Mouse (Mus musculus) liver, adult 2 months (tissue): ENCODE data around the gene H2afy. TPM values are rescaled to one million over a fixed set of nuclear protein-coding genes. Genes with fewer than 3 reads are reported as not detected.

ENCODE experiments used
- DNase-seq: peaks from one replicate; pipeline ENCODE4 v3.0.0-alpha.2; 2011; ENCODE audit warnings: low read depth, low spot score; ENCODE audit errors: extremely low read depth
- H3K27ac ChIP-seq: fragments of 200-500 bp; replicated peaks from 2 replicates; pipeline ENCODE4 v1.5.1; 2012; ENCODE audit warnings: low read depth, mild to moderate bottlenecking, control low read depth, inconsistent platforms, low read length; ENCODE audit not compliant: insufficient read depth
- H3K27me3 ChIP-seq: fragments of 200-500 bp; 2 replicates; pipeline ENCODE4 v1.6.1; 2012; ENCODE audit warnings: mild to moderate bottlenecking, moderate library complexity, low read length, inconsistent platforms; ENCODE audit not compliant: control insufficient read depth, insufficient read depth
- H3K36me3 ChIP-seq: fragments of 200-500 bp; 2 replicates; pipeline ENCODE4 v1.6.1; 2012; ENCODE audit warnings: low read length, inconsistent platforms; ENCODE audit not compliant: control insufficient read depth, insufficient read depth
- H3K4me1 ChIP-seq: fragments of 200-500 bp; 2 replicates; pipeline ENCODE4 v1.6.1; 2011; ENCODE audit warnings: low read length; ENCODE audit not compliant: control insufficient read depth, insufficient read depth
- H3K4me3 ChIP-seq: fragments of 200-500 bp; 2 replicates; pipeline ENCODE4 v1.5.1; 2011; ENCODE audit warnings: low read depth, mild to moderate bottlenecking, control low read depth, low read length, moderate library complexity; ENCODE audit not compliant: insufficient read depth
- H3K79me2 ChIP-seq: fragments of 200-500 bp; 2 replicates; pipeline ENCODE4 v1.6.1; 2012; ENCODE audit warnings: inconsistent platforms, mild to moderate bottlenecking, low read length, moderate library complexity; ENCODE audit not compliant: control insufficient read depth, insufficient read depth
- H3K9ac ChIP-seq: fragments of 200-500 bp; 2 replicates; pipeline ENCODE4 v1.6.1; 2012; ENCODE audit warnings: low read depth, mild to moderate bottlenecking, control low read depth, inconsistent platforms, low read length
- CTCF ChIP-seq: fragments of 200-500 bp; IDR thresholded peaks from 2 replicates; pipeline ENCODE4 v1.5.1; 2011; ENCODE audit warnings: low read depth, low read length, control low read depth
- POLR2A ChIP-seq: fragments of 200-500 bp; IDR thresholded peaks from 2 replicates; pipeline ENCODE4 v1.6.1; 2011; ENCODE audit warnings: low read length, control low read depth; ENCODE audit not compliant: insufficient read depth; ENCODE audit errors: extremely low read depth
- WGBS: fragments of 180-500 bp; shearing (Covaris S2); methylation state at CpG from one replicate; pipeline ENCODE4 v1.1.7; 2018; 5-methylcytosine and 5-hydroxymethylcytosine counted together
- polyA plus RNA-seq: library from polyadenylated mRNA; depleted of rRNA; stranded (reverse); fragments of >200 nt; gene quantifications from 2 replicates; pipeline ENCODE4 v1.2.3, GENCODE M21; 2012
- total RNA-seq: library from RNA; depleted of rRNA; stranded (reverse); fragments of >200 nt; gene quantifications from 2 replicates; pipeline ENCODE4 v1.2.3, GENCODE M21; 2014

H2afy gene
- total and polyA plus RNA-seq, 2 experiments: 52.7 to 65.9 TPM

DNA sequence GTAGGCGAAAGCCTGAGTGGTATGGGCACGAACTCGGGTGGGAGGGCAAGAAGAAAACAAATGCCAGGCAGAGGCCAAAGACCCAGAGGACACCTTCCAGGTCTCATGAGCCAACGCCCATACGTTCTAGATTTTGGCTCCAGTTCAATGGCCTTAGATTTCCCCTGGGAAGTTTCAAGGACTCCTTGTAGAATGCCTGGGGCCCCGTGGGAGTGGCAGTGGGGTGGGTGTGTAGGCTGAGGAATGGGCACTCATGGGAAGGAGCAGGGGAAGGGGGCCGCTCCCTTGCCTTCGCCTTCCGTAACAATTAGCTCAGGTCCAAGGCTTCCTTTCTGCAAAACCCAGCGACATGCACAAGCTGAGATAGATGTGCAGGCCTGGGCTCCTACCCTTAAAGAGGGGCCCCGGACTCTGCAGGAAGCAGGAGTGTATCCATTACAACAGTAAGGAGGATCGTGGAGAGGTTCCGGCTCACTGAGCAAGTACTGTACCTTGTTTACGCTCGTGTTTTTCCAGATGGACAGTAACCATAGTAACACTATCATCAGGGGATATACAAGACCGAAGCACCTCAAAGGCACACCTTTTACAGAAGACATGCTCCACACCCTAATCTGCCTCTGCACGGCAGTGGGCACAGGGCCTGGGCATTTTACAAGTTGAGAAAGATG, 27.2 kb downstream of the H2afy start:
- Histone ChIP-seq H3K4me3 (no peak overlapping the region), H3K27ac (no peak overlapping the region), H3K79me2 (peaks cover 17% of the 10 kb centered on the region; the same call in 1 of the 2 replicates), H3K27me3 (no peaks in the 10 kb centered on the region), H3K9ac (no peak overlapping the region), H3K36me3 (no peaks in the 10 kb centered on the region; the same call in 1 of the 2 replicates), H3K4me1 (no peaks in the 10 kb centered on the region; the same call in 1 of the 2 replicates)
- 86% methylated on average over 17 of the region's 17 CpGs for WGBS
- TF ChIP-seq CTCF: no peak
- no peak for TF ChIP-seq POLR2A
- no peak for DNase-seq

DNA sequence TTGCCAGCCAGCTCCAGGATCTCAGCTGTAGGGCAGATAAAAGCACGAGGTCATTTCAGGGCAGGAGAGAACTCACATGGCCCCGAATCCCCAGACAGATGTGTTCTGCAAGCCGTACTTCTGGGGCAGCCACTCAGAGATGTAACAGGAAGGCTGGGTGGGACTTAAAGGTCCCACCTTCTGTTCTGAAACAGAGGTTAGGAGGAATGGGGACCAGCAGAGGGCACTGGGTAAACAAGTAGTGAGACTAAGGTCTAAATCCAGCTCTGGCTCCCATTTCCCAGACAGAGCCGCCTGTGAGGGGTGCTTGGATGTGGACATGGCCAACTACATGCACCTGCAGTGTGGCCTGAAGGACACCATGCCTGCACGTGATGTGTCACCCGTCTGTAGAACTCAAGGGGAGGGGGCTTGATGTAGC, 31.2 kb downstream of the H2afy start:
- TF ChIP-seq POLR2A: no peak
- no peak for TF ChIP-seq CTCF
- Histone ChIP-seq H3K9ac (no peak overlapping the region), H3K36me3 (peaks cover 8% of the 10 kb centered on the region; the same call in 1 of the 2 replicates), H3K27me3 (no peaks in the 10 kb centered on the region), H3K4me3 (no peak overlapping the region), H3K79me2 (no peaks in the 10 kb centered on the region; the same call in 1 of the 2 replicates), H3K4me1 (no peaks in the 10 kb centered on the region; the same call in 1 of the 2 replicates), H3K27ac (no peak overlapping the region)
- WGBS: 79% methylated on average over 6 of the region's 6 CpGs
- DNase-seq: no peak

DNA sequence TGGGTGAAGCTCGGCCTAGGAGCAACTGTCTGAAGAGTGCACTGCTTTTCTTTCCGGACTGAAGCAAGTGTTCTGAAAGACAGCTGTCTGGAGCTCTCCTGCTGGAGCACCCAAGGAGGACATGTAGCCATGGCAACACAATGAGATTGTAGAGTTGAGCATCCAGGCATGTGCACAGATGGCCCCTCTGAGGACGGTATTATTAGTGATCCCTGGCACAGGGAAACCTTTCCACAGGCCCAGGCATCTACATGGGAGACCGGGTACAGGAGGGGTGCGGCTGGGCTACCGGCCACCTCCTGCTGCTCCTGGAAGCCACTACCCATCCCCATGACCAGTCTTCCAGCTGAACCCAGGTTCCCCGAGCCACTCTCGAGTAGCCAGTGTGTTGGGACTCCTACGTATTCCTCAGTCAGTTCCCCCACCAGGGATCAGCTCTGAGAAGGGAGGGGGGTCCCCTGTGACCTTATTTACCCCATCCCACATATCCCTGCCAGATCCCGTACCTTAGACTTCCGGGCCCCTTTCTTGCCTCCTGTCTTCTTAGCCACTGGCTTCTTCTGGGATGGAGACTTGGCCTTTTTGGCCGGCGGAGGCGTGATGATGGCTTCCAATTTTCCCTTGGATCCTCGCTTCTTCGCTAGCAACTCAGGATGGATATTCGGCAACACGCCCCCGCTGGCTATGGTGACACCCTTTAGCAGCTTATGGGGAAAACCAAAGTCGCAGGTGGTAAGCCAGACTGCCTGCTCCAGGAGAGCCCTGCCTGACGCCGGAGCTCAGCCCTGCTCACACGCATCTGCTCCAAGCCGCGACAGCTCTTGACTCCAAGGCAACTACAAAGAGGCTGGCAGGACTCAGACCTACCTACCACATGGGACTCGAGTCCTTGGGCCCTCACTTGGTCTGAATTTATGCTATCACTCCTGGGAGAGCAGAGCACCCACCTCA, 32.1 kb downstream of the H2afy start:
- Histone ChIP-seq H3K4me3 (no peak overlapping the region), H3K27ac (no peak overlapping the region), H3K79me2 (no peaks in the 10 kb centered on the region; the same call in 1 of the 2 replicates), H3K9ac (no peak overlapping the region), H3K36me3 (peaks cover 8% of the 10 kb centered on the region; the same call in 1 of the 2 replicates), H3K27me3 (no peaks in the 10 kb centered on the region), H3K4me1 (no peaks in the 10 kb centered on the region; the same call in 1 of the 2 replicates)
- DNase-seq: no peak
- WGBS: 96% methylated on average over 26 of the region's 26 CpGs
- TF ChIP-seq CTCF: no peak
- TF ChIP-seq POLR2A: no peak

DNA sequence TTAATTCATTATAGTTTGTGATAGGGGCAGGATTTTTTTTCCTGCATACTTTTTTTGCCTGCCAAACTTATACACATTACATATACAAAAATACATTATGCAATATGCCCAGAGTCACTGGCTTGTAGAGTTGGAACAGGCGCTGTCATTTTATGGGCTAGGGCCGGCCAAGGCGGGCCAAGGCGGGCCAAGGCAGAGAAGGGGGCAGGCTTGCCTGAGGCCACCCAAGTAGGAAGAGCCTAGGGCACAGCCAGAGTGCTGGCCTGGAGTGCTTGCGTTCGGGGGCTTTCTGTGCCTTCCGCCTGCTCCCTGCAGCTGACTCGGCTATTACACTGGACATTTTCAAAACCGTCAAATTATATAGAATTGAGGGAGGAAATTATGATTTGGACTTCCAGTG, 34.0 kb downstream of the H2afy start:
- Histone ChIP-seq H3K79me2 (no peaks in the 10 kb centered on the region; the same call in 1 of the 2 replicates), H3K9ac (no peak overlapping the region), H3K27ac (no peak overlapping the region), H3K36me3 (peaks cover 8% of the 10 kb centered on the region; the same call in 1 of the 2 replicates), H3K4me3 (no peak overlapping the region), H3K27me3 (no peaks in the 10 kb centered on the region), H3K4me1 (no peaks in the 10 kb centered on the region; the same call in 1 of the 2 replicates)
- no peak for DNase-seq
- WGBS: 96% methylated on average over 9 of the region's 9 CpGs
- TF ChIP-seq CTCF (no peak), POLR2A (no peak)

DNA sequence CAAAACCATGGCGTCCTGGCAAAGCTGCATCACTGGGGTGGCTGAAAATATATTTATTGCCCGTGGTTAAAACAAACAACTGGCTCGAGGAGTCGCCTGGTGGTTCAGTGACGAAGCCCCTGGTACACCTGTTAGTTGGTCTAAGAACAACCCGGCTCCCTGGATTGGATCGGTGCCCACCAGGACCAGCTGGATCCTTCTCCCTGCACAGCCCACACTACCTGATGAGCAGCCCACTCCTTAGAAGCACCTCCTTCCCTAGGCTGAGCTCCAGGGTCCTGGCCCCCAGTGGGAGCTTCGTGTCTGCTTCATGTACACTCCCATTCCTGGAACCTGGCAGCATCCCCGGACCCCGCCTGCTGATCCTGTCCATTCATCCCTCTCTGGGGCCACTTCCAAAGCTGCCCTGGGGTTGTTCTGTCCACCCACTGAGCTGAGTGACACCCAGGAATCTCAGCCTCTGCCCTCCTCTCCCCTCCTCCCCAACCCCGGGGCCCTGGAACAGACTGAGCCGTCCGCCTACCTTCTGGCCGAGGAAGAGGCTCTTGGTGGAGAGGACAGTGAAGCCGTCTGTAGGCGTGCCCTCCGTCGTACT, 40.5 kb downstream of the H2afy start:
- WGBS: 93% methylated on average over 18 of the region's 18 CpGs
- Histone ChIP-seq H3K9ac (no peak overlapping the region), H3K4me3 (no peak overlapping the region), H3K4me1 (no peaks in the 10 kb centered on the region), H3K36me3 (peaks cover 7% of the 10 kb centered on the region; the same call in 1 of the 2 replicates), H3K27me3 (no peaks in the 10 kb centered on the region), H3K79me2 (no peaks in the 10 kb centered on the region), H3K27ac (no peak overlapping the region)
- no peak for TF ChIP-seq CTCF
- TF ChIP-seq POLR2A: no peak
- DNase-seq: no peak
